Mouse (Mus musculus): Measurements from ENCODE around the gene Nr1h5. TPM values are rescaled to one million over a fixed set of nuclear protein-coding genes. Genes with fewer than 3 reads are reported as not detected.

Gene Nr1h5
- polyA plus RNA-seq (2015; fragmentation: Nextera tagmentation; extraction: Ambion mirVana), result 0.19 and 0.30 TPM in 2 replicates

- Histone ChIP-seq H3K4me2 (ENCODE audit: low read length) (no peak within 1 kb of the TSS), H3K9me3 (replicated peaks; ENCODE audit: control insufficient read depth, low read length, poor library complexity, severe bottlenecking) (no peaks in the 10 kb centered on the region; the same call in 1 of the 2 replicates), H3K4me1 (ENCODE audit: control insufficient read depth, insufficient read depth, low read length) (no peaks in the 10 kb centered on the region), H3K27me3 (ENCODE audit: control insufficient read depth, insufficient read depth, low read depth, low read length) (no peaks in the 10 kb centered on the region), H3K36me3 (ENCODE audit: control insufficient read depth, insufficient read depth, low read length) (no peaks in the 10 kb centered on the region), H3K4me3 (ENCODE audit: low read depth, low read length) (no peak within 1 kb of the TSS), H3K9ac (ENCODE audit: low read depth, low read length) (no peak within 1 kb of the TSS), H3K27ac (ENCODE audit: low read length) (no peak within 1 kb of the TSS)
- 52% methylated on average over 3 of the region's 3 CpGs for WGBS
- no peak for ATAC-seq
Observed at GRCm38 (mm10) chr3:102964033-102964432, at the start of gene Nr1h5. Gene Nr1h5, minus strand, starts transcription at chr3:102964133.

- Histone ChIP-seq H3K4me2 (ENCODE audit: low read length) (no peak overlapping the region), H3K4me3 (ENCODE audit: low read depth, low read length) (no peak overlapping the region), H3K9me3 (replicated peaks; ENCODE audit: control insufficient read depth, low read length, poor library complexity, severe bottlenecking) (no peaks in the 10 kb centered on the region), H3K27me3 (ENCODE audit: control insufficient read depth, insufficient read depth, low read depth, low read length) (no peaks in the 10 kb centered on the region), H3K36me3 (ENCODE audit: control insufficient read depth, insufficient read depth, low read length) (peaks cover 21% of the 10 kb centered on the region), H3K4me1 (ENCODE audit: control insufficient read depth, insufficient read depth, low read length) (peaks cover 9% of the 10 kb centered on the region), H3K27ac (ENCODE audit: low read length) (no peak overlapping the region), H3K9ac (ENCODE audit: low read depth, low read length) (no peak overlapping the region)
- 96% methylated on average over 7 of the region's 7 CpGs for WGBS
- no peak for ATAC-seq
Observed at GRCm38 (mm10) chr3:103001595-103001994, 37.7 kb upstream of the Nr1h5 start.

DNA sequence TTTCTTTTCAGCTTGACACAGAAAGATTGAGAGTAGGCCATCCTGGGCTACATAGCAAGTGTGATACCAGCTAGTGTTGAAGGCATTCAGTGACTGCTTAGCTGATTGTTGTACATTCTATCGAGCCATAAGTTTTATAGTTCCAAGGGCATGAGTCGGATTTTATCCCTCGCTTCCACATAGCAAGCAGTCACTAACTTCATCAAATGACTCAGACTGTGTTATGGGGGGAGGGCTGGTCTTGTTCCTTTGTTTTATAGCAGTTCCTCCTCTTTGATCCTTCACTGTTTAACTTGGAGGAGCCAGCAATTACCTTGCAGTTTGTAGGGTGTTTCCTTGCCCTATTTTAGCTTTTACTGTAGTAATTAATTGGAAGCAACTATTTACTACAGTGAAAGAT, 33.7 kb upstream of the Nr1h5 start:
- no peak overlapping the region for H3K4me3 ChIP-seq (ENCODE audit: low read depth, low read length)
- H3K9ac ChIP-seq (ENCODE audit: low read depth, low read length), result no peak overlapping the region
- peaks cover 21% of the 10 kb centered on the region for H3K36me3 ChIP-seq (ENCODE audit: control insufficient read depth, insufficient read depth, low read length)
- H3K27me3 ChIP-seq (ENCODE audit: control insufficient read depth, insufficient read depth, low read depth, low read length), result no peaks in the 10 kb centered on the region
- 90% methylated on average over 3 of the region's 3 CpGs for WGBS
- H3K4me1 ChIP-seq (ENCODE audit: control insufficient read depth, insufficient read depth, low read length), result peaks cover 18% of the 10 kb centered on the region
- H3K9me3 ChIP-seq (replicated peaks; ENCODE audit: control insufficient read depth, low read length, poor library complexity, severe bottlenecking), result no peaks in the 10 kb centered on the region
- no peak overlapping the region for H3K4me2 ChIP-seq (ENCODE audit: low read length)
- no peak overlapping the region for H3K27ac ChIP-seq (ENCODE audit: low read length)
- ATAC-seq, result no peak

DNA sequence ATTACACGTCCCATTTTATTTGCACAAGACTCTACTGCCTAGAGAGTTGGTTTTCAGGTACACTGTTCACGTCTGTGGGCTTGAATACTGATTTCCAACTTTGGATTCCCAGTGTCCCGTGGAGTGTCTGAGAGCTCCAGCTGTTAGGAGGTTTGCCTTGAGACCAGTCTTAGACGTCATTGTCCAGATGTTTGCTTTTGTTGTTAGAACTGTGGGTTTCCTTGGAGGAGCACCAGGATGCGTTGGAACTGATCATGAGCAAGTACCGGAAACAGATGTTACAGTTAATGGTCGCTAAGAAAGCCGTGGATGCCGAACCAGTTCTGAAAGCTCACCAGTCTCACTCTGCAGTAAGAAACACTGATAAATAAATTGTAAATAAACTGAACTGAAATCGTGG, 33.1 kb upstream of the Nr1h5 start:
- WGBS, result 79% methylated on average over 10 of the region's 10 CpGs

GRCm38 (mm10) chr3:102995605-102996321, 31.8 kb upstream of the Nr1h5 start, which contains the start of gene Sike1:
Gene Sike1, plus strand, starts transcription at chr3:102995708.
- H3K4me2 ChIP-seq (ENCODE audit: low read length), result peak within 1 kb of the TSS; percentile 58
- WGBS, result under 1% methylated on average over 49 of the region's 60 CpGs
- peak within 1 kb of the TSS; percentile 77 for H3K27ac ChIP-seq (ENCODE audit: low read length)
- peaks cover 18% of the 10 kb centered on the region for H3K36me3 ChIP-seq (ENCODE audit: control insufficient read depth, insufficient read depth, low read length)
- H3K27me3 ChIP-seq (ENCODE audit: control insufficient read depth, insufficient read depth, low read depth, low read length), result no peaks in the 10 kb centered on the region
- peak; percentile 98 for ATAC-seq
- H3K9ac ChIP-seq (ENCODE audit: low read depth, low read length), result peak within 1 kb of the TSS; percentile 74
- H3K4me1 ChIP-seq (ENCODE audit: control insufficient read depth, insufficient read depth, low read length), result peaks cover 18% of the 10 kb centered on the region
- H3K4me3 ChIP-seq (ENCODE audit: low read depth, low read length), result peak within 1 kb of the TSS; percentile 51
- no peaks in the 10 kb centered on the region for H3K9me3 ChIP-seq (replicated peaks; ENCODE audit: control insufficient read depth, low read length, poor library complexity, severe bottlenecking)

More for the DNA sequence above, 33.1 kb upstream of the Nr1h5 start:
- H3K27me3 ChIP-seq (ENCODE audit: control insufficient read depth, insufficient read depth, low read depth, low read length), result no peaks in the 10 kb centered on the region
- H3K4me3 ChIP-seq (ENCODE audit: low read depth, low read length), result no peak overlapping the region
- no peak overlapping the region for H3K27ac ChIP-seq (ENCODE audit: low read length)
- H3K36me3 ChIP-seq (ENCODE audit: control insufficient read depth, insufficient read depth, low read length), result peaks cover 21% of the 10 kb centered on the region
- ATAC-seq, result no peak
- H3K9me3 ChIP-seq (replicated peaks; ENCODE audit: control insufficient read depth, low read length, poor library complexity, severe bottlenecking), result no peaks in the 10 kb centered on the region
- H3K4me2 ChIP-seq (ENCODE audit: low read length), result peak overlapping the region; percentile 58; the same call in 1 of the 2 replicates
- H3K9ac ChIP-seq (ENCODE audit: low read depth, low read length), result no peak overlapping the region
- H3K4me1 ChIP-seq (ENCODE audit: control insufficient read depth, insufficient read depth, low read length), result peaks cover 18% of the 10 kb centered on the region

DNA sequence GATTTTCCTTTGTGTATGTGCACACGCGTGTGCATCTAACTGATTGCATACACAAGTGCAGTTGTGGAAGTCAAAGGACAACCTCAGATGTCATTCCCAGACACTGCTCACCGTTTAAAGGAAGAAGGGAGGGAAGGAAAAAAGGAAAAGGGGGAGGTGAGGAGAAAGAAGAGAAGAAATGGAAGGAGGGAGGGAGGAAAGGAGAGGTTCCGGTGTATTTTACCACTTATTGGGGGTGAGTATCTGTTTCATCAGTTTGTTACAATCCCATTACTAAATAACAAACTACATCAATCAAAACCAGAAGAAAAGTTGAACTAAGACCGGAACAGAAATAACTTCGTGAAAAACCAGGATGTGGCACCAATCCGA, 31.3 kb upstream of the Nr1h5 start:
- peak overlapping the region; percentile 74; the same call in 1 of the 2 replicates for H3K9ac ChIP-seq (ENCODE audit: low read depth, low read length)
- peak overlapping the region; percentile 77 for H3K27ac ChIP-seq (ENCODE audit: low read length)
- no peaks in the 10 kb centered on the region for H3K27me3 ChIP-seq (ENCODE audit: control insufficient read depth, insufficient read depth, low read depth, low read length)
- H3K36me3 ChIP-seq (ENCODE audit: control insufficient read depth, insufficient read depth, low read length), result peaks cover 12% of the 10 kb centered on the region
- peak overlapping the region; percentile 51 for H3K4me3 ChIP-seq (ENCODE audit: low read depth, low read length)
- ATAC-seq, result peak; percentile 36
- WGBS, result 50% methylated on average over 7 of the region's 7 CpGs
- no peaks in the 10 kb centered on the region for H3K9me3 ChIP-seq (replicated peaks; ENCODE audit: control insufficient read depth, low read length, poor library complexity, severe bottlenecking)
- peaks cover 18% of the 10 kb centered on the region for H3K4me1 ChIP-seq (ENCODE audit: control insufficient read depth, insufficient read depth, low read length)
- H3K4me2 ChIP-seq (ENCODE audit: low read length), result peak overlapping the region; percentile 58

DNA sequence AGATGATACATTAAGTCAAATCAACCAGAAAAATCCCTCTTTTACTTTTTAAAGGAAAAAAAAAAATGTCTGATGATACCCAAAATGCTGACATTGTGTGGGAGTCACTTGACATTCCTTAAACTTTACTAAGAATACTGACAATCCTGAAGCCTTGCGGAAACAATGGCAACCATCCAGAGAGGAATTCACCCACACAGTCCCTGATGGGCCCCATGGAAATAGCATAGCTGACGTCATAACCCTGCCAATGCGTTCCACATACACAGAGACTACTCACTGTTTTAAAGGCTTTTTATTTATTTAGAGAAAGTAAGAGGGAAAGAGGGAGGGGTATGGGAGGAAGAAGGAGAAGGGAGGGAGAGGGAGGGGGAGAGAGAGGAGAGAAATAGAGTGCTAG, 29.0 kb upstream of the Nr1h5 start:
- Histone ChIP-seq H3K27ac (ENCODE audit: low read length) (no peak overlapping the region), H3K4me2 (ENCODE audit: low read length) (no peak overlapping the region), H3K4me3 (ENCODE audit: low read depth, low read length) (no peak overlapping the region), H3K9me3 (replicated peaks; ENCODE audit: control insufficient read depth, low read length, poor library complexity, severe bottlenecking) (no peaks in the 10 kb centered on the region), H3K36me3 (ENCODE audit: control insufficient read depth, insufficient read depth, low read length) (no peaks in the 10 kb centered on the region), H3K27me3 (ENCODE audit: control insufficient read depth, insufficient read depth, low read depth, low read length) (no peaks in the 10 kb centered on the region), H3K9ac (ENCODE audit: low read depth, low read length) (no peak overlapping the region), H3K4me1 (ENCODE audit: control insufficient read depth, insufficient read depth, low read length) (peaks cover 18% of the 10 kb centered on the region)
- no peak for ATAC-seq
- WGBS, result 43% methylated on average over 3 of the region's 3 CpGs

DNA sequence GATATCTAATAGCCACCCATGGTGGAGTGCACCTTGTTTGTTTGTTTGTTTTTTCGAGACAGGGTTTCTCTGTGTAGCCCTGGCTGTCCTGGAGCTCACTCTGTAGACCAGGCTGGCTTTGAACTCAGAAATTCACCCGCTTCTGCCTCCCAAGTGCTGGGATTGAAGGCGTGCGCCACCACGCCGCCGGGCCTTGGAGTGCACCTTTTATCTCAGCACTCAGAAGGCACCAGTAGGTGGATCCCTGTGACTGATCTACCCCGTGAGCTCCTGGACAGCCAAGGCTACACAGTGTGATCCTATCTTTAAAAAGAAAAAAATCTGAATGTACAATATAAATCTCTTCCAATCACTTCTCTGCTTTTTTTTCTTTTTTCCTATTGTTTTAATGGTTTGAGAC, 27.1 kb upstream of the Nr1h5 start:
- H3K9me3 ChIP-seq (replicated peaks; ENCODE audit: control insufficient read depth, low read length, poor library complexity, severe bottlenecking), result no peaks in the 10 kb centered on the region
- no peak for ATAC-seq
- H3K9ac ChIP-seq (ENCODE audit: low read depth, low read length), result no peak overlapping the region
- peaks cover 4% of the 10 kb centered on the region for H3K4me1 ChIP-seq (ENCODE audit: control insufficient read depth, insufficient read depth, low read length)
- H3K27me3 ChIP-seq (ENCODE audit: control insufficient read depth, insufficient read depth, low read depth, low read length), result no peaks in the 10 kb centered on the region
- no peak overlapping the region for H3K4me2 ChIP-seq (ENCODE audit: low read length)
- 74% methylated on average over 8 of the region's 8 CpGs for WGBS
- H3K36me3 ChIP-seq (ENCODE audit: control insufficient read depth, insufficient read depth, low read length), result no peaks in the 10 kb centered on the region
- H3K27ac ChIP-seq (ENCODE audit: low read length), result no peak overlapping the region
- no peak overlapping the region for H3K4me3 ChIP-seq (ENCODE audit: low read depth, low read length)

DNA sequence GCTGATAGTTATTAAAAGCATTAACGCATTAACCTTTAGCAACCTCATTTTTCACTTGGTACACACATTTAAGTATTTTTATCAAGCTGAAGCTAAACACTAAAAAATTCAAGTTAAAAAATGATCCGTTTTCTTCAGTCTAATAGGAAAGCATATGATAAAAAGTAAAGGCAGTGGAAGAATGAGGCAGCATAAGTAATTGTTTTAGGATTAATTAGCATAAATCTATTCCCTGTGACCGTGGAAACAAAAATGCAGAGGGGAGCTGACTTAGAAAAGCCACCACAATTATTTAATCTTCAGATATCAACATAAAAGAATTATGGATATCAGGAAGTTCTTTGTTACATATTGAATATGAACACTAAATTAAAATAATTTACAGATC, 16.4 kb upstream of the Nr1h5 start:
- H3K27ac ChIP-seq (ENCODE audit: low read length), result peak overlapping the region; percentile 87
- H3K36me3 ChIP-seq (ENCODE audit: control insufficient read depth, insufficient read depth, low read length), result no peaks in the 10 kb centered on the region
- peak overlapping the region; percentile 39; the same call in 1 of the 2 replicates for H3K9ac ChIP-seq (ENCODE audit: low read depth, low read length)
- ATAC-seq, result 0 out of 2 replicates have a peak, but pooled peaks have one; percentile 32
- H3K4me3 ChIP-seq (ENCODE audit: low read depth, low read length), result no peak overlapping the region
- H3K4me2 ChIP-seq (ENCODE audit: low read length), result peak overlapping the region; percentile 46
- H3K4me1 ChIP-seq (ENCODE audit: control insufficient read depth, insufficient read depth, low read length), result peaks cover 7% of the 10 kb centered on the region
- H3K27me3 ChIP-seq (ENCODE audit: control insufficient read depth, insufficient read depth, low read depth, low read length), result no peaks in the 10 kb centered on the region
- H3K9me3 ChIP-seq (replicated peaks; ENCODE audit: control insufficient read depth, low read length, poor library complexity, severe bottlenecking), result no peaks in the 10 kb centered on the region
- WGBS, result 8% methylated on average over 3 of the region's 3 CpGs
